Mouse (Mus musculus) liver, adult (tissue): Measurements from ENCODE around the gene Rdh14.
A peak's percentile ranks its signal among the peaks of the same experiment; 100 is the strongest.

Experiments
- GATA4 ChIP-seq: IDR thresholded peaks from 2 replicates; pipeline ENCODE4 v1.6.1; 2014; ENCODE audit warnings: mild to moderate bottlenecking, low read length; ENCODE audit not compliant: insufficient replicate concordance

Gene Rdh14

DNA sequence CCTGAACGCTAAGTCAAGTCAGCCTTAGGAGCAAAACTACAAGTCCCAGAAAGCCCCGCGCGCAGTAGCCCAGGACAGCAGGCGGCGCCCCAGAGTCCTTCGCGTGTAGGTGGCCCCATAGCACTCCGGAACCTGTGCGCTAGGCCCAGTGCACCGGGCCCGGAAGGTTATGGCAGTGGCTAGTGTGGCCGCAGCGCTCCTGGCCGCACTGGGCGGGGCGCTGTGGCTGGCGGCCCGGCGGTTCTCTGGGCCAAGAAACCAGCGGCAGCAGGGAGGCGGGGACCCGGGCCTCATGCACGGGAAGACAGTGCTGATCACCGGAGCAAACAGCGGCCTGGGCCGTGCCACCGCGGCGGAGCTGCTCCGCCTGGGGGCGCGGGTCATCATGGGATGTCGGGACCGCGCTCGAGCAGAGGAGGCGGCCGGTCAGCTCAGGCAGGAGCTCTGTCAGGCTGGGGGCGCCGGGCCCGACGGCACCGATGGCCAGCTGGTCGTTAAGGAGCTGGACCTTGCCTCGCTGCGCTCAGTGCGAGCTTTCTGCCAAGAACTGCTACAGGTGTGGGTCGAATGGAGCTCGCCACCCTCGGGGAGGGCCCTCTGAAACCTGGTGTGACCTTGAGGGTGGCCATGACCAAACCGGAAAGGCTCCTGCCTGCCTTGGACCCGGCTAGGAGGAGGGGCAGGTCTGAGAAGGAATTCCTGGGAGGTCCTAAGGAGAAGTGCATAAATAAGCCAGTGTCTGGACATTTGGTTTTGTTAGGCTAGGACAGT is at the start of gene Rdh14:
Gene Rdh14 (plus strand): TSS at position 102 of the 771 bp plus-strand sequence.
- TF ChIP-seq GATA4, result no peak

DNA sequence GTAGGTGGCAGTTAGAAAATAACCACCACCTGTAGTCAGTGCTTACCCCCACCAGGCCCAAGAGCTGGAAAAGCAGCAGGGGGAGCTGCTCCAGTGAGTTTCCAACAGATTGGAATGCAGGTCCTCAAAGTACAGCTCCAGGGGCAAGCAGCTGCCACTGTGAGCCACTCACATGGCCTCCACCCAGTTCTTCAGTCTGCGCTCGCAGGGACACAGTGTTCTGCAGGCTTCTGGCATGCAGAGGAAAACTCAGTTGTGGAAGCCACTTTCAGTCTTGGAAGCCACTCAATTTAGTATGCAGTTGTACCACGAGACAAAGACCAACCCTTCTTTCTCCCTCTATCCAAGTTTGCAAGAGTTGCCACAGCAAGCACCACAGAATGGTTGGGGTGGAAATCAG is 39.9 kb upstream of the Rdh14 start:
- TF ChIP-seq GATA4, result no peak

DNA sequence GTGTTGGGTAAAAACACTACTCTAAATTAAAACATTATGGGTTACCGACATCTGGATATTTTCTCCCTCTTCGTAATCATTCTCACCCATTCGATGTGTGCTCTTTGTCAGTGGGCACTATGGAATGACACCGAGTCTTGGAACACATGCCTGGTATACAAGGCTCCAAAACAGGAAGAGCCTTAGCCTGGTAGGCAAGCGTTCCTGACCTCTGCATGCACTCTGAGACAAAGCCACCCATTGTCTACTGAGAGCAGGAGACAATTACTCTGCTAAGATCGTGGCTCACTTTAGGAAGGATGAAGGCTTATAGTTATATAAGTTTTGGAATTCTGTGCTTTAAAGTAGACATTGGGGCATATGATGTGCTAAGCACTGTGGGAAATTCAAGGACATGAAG is 32.8 kb upstream of the Rdh14 start:
- TF ChIP-seq GATA4, result no peak

DNA sequence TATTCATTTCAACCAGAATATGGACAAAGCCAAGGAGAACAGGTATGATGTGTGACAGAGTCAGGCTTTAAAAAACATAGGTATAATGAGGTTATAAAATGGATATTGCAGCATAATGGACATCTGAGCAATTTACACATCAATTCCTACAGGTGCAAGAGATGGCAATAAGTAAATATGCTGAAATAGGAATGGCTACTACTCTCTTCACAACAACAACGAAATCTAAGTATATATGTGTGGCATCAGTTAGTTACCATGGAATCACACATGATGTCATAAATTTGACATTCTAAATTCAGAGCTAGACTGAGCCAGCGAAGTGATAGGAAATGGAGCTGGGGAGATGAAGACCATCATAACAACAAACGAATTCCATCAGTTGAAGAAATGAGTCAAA is 20.9 kb upstream of the Rdh14 start, which contains the start of gene Nt5c1b:
Gene Nt5c1b (plus strand): TSS at position 301 of the 400 bp plus-strand sequence.
- TF ChIP-seq GATA4, result no peak

DNA sequence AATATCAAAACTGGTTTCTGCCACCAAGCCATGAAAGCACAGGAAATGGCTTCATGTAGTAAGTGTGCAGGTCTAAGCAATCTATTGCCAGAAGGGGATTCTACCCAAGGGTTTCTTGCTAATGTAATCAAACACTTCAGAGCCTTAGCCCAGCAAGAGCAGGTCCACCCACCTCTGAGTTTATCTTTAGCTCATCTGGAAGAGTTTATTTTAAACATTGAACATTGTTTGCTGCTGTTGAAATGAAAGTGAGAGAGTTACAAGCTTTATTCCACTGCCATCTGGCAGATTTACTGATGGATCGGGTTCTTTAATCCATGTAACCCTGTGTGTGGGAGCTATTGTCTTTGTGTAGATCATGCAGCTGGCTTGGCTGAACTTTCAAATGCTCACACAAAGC is 10.2 kb downstream of the Rdh14 start:
- TF ChIP-seq GATA4, result no peak

DNA sequence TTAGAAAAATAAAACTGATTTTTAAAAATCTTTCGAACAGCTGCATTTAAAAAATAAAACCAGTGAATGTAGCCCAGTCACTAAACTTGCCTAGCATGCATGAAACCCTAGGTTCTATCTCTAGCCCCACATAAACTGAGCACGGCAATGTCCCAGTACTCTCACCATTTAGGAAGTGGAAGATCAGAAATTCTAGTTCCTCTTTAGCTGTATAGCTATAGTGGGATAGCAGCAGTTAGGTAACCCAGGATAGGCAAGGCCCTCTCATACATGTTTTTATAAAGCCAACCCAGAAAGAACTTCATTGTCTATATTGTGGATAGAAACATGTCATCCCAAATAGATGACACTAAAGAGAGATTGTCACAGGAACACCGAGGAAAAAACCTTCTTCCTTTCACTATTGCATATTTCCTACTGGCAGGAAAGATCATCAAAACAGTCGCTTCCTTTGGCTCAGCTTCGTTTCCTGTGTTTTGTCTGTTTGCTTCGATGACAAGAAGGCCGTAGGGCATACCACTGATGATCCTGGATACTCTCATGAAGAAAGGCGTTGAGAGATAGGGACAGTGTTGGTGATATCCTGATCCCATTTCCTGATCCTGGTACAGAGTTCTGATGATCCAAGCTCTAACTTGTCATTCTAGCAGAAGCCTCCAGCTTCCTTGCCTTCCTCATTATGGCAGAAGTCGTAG is 12.0 kb downstream of the Rdh14 start:
- peak; percentile 84 for TF ChIP-seq GATA4

DNA sequence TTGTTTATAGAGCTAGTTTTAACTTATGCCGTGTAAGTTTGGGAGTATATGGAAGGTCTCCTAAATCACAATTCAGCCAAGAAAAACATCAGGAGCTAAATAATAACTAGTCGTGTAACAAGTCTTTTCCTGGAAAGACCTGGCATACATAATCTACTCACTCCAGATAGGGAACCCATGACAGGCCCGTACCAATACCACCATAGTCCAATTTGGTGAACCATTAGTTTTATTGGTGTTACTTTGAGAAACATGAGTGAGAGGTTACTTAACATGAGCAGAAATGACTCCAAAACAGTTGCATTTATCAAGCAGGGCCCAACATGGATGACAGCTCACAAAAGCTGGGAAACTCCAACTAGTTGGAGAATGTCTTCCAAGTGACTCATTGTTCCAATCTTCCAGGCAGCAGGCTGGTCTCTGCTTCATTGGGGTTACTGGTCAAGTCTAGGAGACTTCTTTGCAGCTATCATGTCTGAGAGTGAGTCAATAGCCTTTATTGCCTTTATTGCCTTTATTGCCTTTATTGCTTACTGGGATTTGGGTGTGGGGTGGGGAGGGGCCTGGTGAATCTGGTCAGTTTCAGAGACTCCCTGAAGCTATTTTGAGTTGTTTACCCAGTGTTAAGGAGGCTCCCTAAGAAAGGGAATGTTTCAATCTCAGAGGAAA is 20.1 kb downstream of the Rdh14 start:
- no peak for TF ChIP-seq GATA4

DNA sequence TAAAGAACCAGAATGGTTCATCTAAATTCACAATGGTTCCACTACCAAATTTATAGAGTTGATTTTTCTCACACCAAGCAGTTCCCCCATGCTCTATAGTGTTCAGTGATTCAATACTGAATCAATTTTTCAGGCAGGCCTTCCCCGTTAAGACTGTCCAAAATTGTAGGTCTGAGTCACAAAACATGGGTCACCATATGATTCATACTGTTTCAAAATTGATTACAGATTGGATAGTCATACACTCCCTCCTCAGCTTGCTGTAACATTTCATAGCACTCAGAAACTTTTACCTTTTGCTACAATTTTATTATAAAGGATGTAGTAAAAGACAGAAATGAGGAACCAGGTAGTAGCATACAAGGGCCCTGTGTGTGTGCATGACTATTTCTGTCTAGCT is 20.9 kb downstream of the Rdh14 start:
- no peak for TF ChIP-seq GATA4

DNA sequence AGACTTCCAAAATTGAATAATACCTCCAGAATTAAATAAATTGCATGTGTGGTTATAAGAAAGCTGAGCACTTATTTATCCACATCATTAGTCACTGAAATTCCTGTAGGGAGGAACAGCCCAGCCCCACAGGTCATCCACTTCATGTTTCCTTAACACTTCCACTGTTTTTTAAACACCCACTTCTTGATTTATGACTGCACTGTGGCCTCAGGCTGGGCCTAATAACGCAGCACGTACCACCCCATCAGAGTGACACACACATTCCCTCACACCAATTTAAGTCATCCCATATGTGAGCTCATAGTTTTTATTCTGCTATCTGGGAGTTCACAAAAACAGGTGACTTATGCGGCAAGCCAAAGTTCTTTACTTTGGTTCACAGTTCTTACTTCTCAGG is 31.8 kb downstream of the Rdh14 start:
- no peak for TF ChIP-seq GATA4

DNA sequence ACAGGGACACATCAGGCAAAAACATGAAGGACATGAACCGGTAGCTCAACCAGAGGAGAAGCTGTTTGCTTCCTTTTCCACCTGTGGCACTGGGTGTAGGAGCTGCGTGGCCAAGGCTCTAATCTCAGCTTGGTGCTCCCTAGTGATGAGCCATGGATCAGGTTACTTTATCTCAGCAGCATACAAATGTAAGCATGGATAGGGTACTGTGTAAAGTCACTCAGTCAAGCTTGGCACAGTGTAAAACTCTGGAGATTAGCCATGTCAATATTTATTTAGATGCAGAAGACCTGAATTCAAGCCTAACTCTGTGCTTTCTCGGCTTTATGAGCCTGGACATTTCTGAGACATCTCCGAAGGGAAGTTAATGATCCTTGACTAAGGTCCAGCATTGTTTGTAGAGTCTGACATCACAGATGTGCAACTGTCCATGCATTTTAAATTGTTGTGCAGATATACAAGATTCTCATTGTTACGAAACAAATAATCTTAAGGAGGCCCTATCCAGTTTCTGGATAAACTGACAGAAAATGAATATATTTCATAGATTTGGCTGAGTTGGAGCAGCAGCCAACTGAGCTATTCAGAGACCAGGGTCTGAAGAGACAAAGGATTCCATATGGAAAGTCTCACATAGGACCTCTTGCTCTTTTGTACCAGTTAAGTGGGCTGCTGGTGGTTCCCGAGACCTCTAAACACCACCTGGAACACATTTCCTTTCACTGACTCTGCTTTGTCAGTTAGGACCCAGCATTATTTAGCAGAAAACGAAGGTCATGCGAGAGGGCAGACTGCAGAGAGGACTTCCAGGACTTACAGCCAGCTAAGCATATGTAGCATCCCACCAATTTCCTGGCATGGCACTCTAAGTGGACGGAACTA is 35.7 kb downstream of the Rdh14 start:
- no peak for TF ChIP-seq GATA4

DNA sequence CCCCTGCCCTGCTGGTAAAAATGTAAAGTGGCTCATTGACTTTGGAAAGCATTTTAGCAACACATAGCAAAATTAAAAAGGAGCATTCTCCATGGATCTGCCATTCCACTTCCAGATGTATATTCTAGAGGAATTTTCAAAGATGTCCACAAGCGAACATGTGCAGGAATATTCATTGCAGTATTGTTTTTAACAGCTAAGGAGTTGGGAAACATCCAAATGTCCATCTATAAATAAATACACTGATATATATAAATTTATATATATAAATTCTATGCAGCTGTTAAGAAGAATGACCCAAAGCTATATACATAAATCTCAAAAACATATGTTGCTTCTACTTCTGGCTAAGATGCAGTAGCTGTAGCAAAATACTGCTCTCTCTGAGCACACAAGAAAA is 40.4 kb downstream of the Rdh14 start:
- no peak for TF ChIP-seq GATA4

DNA sequence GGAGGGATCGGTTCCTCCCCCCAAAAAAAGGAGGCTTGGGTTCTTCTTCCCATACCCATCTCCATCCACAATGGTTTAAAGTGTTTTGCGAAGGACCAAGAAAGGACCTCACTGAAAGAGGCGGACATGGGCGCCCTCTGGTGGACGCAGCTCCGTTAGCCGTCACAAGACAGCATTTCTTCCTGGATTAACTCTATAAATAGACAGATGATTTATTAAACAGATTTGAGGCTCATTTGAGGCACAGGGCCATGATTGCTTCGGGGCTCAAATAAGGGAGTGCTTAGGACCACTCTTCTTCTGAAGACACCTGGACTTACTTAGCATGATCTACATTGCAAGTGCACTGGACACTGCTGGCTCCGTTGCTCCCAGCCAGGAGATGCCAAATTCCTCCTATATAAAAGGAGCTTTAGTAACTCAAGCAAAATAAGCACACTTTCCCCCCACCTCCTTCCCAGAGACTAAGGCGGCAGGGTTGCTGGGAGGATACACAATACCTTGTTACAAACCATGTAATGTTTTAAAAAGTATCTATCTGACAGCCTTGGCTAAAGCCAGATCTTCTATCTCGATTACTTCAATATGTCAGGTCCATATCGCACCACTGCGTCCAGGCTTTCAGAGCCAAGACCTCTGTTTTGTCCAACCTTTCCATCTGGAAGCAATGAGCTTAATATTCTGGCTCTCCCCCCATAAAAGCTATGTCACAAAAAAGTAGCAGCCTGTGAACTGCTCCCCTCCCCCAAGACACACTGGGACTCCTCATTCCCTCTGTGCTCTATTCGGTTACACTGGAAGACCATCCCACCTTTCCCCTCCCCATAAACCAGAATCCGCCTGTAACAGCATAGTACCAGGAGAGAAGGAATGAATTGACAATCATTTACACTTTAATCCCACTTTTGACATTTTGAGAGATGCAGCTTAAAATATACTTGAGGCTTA is 47.8 kb downstream of the Rdh14 start:
- no peak for TF ChIP-seq GATA4

DNA sequence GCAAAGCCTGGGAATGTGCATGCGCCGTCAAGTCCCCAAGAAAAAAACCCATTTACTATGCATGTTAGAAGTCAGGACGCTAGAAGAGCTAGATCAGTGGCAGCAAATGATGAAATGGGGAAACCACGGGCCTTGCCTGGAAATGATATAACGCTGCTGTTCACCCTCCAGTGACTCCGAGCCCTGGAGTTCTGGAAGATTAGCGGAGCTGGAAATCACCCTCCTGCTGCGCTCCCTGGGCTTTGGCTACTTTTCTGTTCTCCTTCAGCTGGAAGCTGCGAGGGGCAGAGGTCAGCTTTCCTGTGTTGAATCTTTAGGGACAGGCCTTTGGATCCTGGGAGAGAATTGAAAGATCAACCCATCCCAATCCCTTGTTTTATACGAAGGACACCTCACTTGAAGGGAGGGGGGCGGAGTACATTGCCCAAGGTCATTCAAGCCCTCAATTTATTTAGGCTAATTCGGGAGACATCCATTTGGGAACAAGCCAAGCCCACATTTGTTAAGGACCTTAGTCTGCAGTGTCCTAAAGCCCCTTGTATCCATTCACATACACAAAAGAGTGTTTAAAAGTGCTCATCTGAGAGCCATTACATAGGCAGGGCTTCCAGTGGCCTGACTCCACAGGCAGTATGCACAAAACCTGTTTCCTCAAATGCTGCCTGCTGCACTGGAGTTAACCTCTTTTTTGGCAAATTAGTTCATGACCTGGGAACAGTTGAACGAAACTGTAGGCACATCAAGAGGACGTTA is 49.1 kb downstream of the Rdh14 start:
- no peak for TF ChIP-seq GATA4
